Mouse (Mus musculus): ENCODE measurements around the gene Lamtor5.

DNA sequence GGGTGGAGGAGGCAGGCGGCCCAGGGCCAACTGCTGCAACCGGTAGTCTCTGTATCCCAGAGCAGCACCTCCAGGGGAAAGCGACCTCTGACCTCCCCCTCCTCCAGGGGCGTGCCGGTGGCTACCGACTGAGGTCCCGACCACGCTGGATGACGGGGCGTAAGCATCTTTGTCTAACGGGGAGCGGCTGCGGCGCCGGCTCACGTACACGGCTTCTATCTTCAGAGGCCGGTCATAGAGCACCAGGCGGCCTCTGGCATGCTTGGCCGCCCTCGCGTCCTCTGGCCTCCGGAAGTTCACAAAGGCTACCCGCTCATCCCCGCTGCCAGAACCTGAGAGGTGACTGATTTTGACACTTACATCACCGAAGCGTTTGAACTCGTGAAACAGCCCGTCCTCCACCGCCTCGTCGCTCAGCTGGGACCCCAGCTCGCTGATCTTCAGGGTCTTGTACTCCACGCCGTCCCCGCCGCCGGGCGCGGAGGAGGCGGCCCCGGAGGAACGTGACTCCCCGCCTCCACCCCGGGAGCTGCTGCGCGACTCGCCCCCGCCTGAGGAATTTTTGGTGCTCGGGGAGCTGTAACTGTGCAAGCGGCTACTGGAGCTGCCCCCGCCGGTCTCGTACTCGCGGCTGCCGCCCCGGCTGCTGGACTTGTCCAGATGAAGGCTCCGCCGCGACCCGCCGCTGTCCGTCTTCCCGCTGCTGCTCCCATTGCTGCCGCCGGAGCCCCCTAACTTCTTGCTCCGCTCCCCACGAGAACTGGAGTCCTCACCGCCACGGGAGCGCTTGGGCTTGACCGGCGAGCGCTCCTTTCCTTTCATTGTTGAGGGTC, 53.7 kb downstream of the Lamtor5 start:
- TF ChIP-seq CTCF (IDR thresholded peaks at IDR 0.05; ENCODE audit: low read depth) (no peak), EP300 (IDR thresholded peaks at IDR 0.05; ENCODE audit: low read depth) (no peak)

Measured in liver, postnatal 0 days (tissue).